Mouse (Mus musculus): ENCODE data around the gene Masp2.

- TF ChIP-seq POLR2A (IDR thresholded peaks at IDR 0.05; ENCODE audit: borderline replicate concordance, extremely low read depth, insufficient read depth, insufficient read length, poor library complexity, severe bottlenecking) (no peak), CTCF (IDR thresholded peaks at IDR 0.05; ENCODE audit: borderline replicate concordance, extremely low read depth, insufficient read depth, insufficient read length) (no peak)
Measured at GRCm38 (mm10) chr4:148596731-148597130, 5.6 kb upstream of the Masp2 start.

Measured in brain, embryonic 14.5 days (tissue).